Mouse (Mus musculus) kidney, adult 2 months (tissue): Measurements from ENCODE around the gene Mast4. TPM values are rescaled to one million over a fixed set of nuclear protein-coding genes. Genes with fewer than 3 reads are reported as not detected.

Experiments
- DNase-seq: peaks from one replicate; pipeline ENCODE4 v3.0.0; 2021
- H3K27ac ChIP-seq: fragments of 200-500 bp; 2 replicates; pipeline ENCODE4 v1.5.1; 2012; ENCODE audit warnings: low read depth, low read length, control low read depth, inconsistent platforms; ENCODE audit not compliant: insufficient read depth
- H3K27me3 ChIP-seq: fragments of 200-500 bp; replicated peaks from 2 replicates; pipeline ENCODE4 v1.6.1; 2012; ENCODE audit warnings: mild to moderate bottlenecking, moderate library complexity, low read length, inconsistent platforms; ENCODE audit not compliant: control insufficient read depth, insufficient read depth
- H3K36me3 ChIP-seq: fragments of 200-500 bp; 2 replicates; pipeline ENCODE4 v1.6.1; 2012; ENCODE audit warnings: mild to moderate bottlenecking, moderate library complexity, low read length, inconsistent platforms; ENCODE audit not compliant: control insufficient read depth, insufficient read depth
- H3K4me1 ChIP-seq: fragments of 200-500 bp; 2 replicates; pipeline ENCODE4 v1.6.1; 2011; ENCODE audit warnings: low read length; ENCODE audit not compliant: control insufficient read depth, insufficient read depth
- H3K4me3 ChIP-seq: fragments of 200-500 bp; 2 replicates; pipeline ENCODE4 v1.5.1; 2011; ENCODE audit warnings: mild to moderate bottlenecking, low read depth, low read length, control low read depth; ENCODE audit not compliant: insufficient read depth
- CTCF ChIP-seq: fragments of 200-500 bp; conservative IDR thresholded peaks from 2 replicates; pipeline ENCODE4 v1.5.1; 2011; ENCODE audit warnings: low read depth, mild to moderate bottlenecking, control low read depth, low read length, moderate library complexity, mixed read lengths; ENCODE audit not compliant: insufficient read depth, insufficient read length
- POLR2A ChIP-seq: fragments of 200-500 bp; IDR thresholded peaks from one replicate; pipeline ENCODE4 v1.6.1; 2011; ENCODE audit warnings: low read depth, low read length, control low read depth
- WGBS: fragments of 180-500 bp; shearing (Covaris S2); methylation state at CpG from one replicate; pipeline ENCODE4 v1.1.7; 2018; 5-methylcytosine and 5-hydroxymethylcytosine counted together
- polyA plus RNA-seq: library from polyadenylated mRNA; depleted of rRNA; stranded (reverse); fragments of >200 nt; gene quantifications from 2 replicates; pipeline ENCODE4 v1.2.3, GENCODE M21; 2012

Gene Mast4
- polyA plus RNA-seq, 1 experiment, result 6.5 TPM

- 91% methylated on average over 9 of the region's 9 CpGs for WGBS
- Histone ChIP-seq H3K4me1 (0 out of 2 replicates have a peak, but pooled peaks cover 3% of the 10 kb centered on the region), H3K27me3 (no peaks in the 10 kb centered on the region), H3K4me3 (no peak overlapping the region), H3K27ac (no peak overlapping the region), H3K36me3 (peaks cover 2% of the 10 kb centered on the region)
- TF ChIP-seq CTCF, result no peak
- TF ChIP-seq POLR2A, result no peak
- DNase-seq, result no peak
Measured at GRCm38 (mm10) chr13:102773169-102773568, 561.1 kb downstream of the Mast4 start.

GRCm38 (mm10) chr13:102770194-102770593 is 564.1 kb downstream of the Mast4 start:
- WGBS, result 49% methylated on average over 8 of the region's 8 CpGs
- H3K27me3 ChIP-seq, result no peaks in the 10 kb centered on the region
- no peaks in the 10 kb centered on the region for H3K4me1 ChIP-seq
- no peak overlapping the region for H3K4me3 ChIP-seq
- H3K36me3 ChIP-seq, result peaks cover 2% of the 10 kb centered on the region
- no peak overlapping the region for H3K27ac ChIP-seq
- TF ChIP-seq POLR2A (no peak), CTCF (no peak)
- DNase-seq, result peak; percentile 58

DNA sequence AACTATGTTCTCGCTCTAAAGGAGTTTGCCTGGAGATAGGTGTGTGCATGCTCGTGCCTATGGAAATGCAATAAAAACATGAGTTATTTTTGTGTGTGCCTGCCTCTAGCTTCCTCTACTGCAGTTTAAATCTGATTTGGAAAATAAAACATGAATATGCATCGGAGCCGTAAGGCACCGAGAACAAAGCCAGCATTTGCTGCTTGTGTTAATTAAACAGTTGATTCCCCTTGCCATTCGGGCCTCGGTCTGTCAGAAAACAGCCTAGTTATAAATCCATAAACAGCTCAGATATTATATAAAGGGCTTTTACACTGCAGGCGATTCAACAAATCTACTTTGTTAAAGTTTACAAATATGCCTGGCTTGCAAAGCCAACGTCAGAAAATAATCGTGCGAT is 565.8 kb downstream of the Mast4 start:
- no peak for TF ChIP-seq CTCF
- no peak for TF ChIP-seq POLR2A
- H3K27me3 ChIP-seq, result no peaks in the 10 kb centered on the region
- H3K36me3 ChIP-seq, result no peaks in the 10 kb centered on the region; the same call in 1 of the 2 replicates
- H3K4me1 ChIP-seq, result no peaks in the 10 kb centered on the region
- H3K27ac ChIP-seq, result no peak overlapping the region
- 88% methylated on average over 11 of the region's 11 CpGs for WGBS
- DNase-seq, result no peak
- H3K4me3 ChIP-seq, result no peak overlapping the region

- Histone ChIP-seq H3K27me3 (no peaks in the 10 kb centered on the region), H3K27ac (no peak overlapping the region), H3K36me3 (no peaks in the 10 kb centered on the region; the same call in 1 of the 2 replicates), H3K4me1 (no peaks in the 10 kb centered on the region), H3K4me3 (no peak overlapping the region)
- TF ChIP-seq CTCF, result no peak
- TF ChIP-seq POLR2A, result no peak
- 73% methylated on average over 7 of the region's 7 CpGs for WGBS
- DNase-seq, result no peak
Measured at GRCm38 (mm10) chr13:102767110-102767509, 567.2 kb downstream of the Mast4 start.

- H3K4me3 ChIP-seq, result no peak overlapping the region
- H3K27me3 ChIP-seq, result no peaks in the 10 kb centered on the region
- no peak for DNase-seq
- TF ChIP-seq POLR2A, result no peak
- no peak for TF ChIP-seq CTCF
- 93% methylated on average over 11 of the region's 11 CpGs for WGBS
- H3K27ac ChIP-seq, result no peak overlapping the region
- H3K36me3 ChIP-seq, result no peaks in the 10 kb centered on the region; the same call in 1 of the 2 replicates
- H3K4me1 ChIP-seq, result no peaks in the 10 kb centered on the region
Measured at GRCm38 (mm10) chr13:102765216-102765615, 569.1 kb downstream of the Mast4 start.

DNA sequence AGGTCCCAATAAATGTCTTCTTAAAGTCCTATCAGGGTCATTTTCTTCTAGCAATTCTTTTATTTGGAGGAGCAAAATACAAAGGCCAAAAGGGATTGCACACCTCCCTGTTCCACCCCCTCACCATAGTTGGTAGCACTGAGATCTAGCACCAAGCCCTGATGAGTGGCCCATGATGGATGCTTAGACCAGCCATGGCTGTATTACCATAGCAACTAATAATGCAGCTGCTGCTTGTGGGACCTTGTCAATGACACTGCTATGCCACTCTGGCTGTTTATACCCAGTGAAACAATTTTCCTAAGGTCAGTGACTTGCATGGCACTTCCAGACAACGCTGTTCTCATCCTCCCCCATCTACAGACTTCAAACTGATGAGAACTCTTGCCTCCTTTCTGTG is 570.1 kb downstream of the Mast4 start:
- no peak for TF ChIP-seq POLR2A
- TF ChIP-seq CTCF, result no peak
- Histone ChIP-seq H3K4me3 (no peak overlapping the region), H3K27ac (no peak overlapping the region), H3K36me3 (no peaks in the 10 kb centered on the region; the same call in 1 of the 2 replicates), H3K4me1 (no peaks in the 10 kb centered on the region), H3K27me3 (no peaks in the 10 kb centered on the region)
- 93% methylated on average over 1 of the region's 1 CpGs for WGBS
- DNase-seq, result no peak

GRCm38 (mm10) chr13:102762203-102762602 is 572.1 kb downstream of the Mast4 start:
- no peak overlapping the region for H3K27ac ChIP-seq
- no peaks in the 10 kb centered on the region; the same call in 1 of the 2 replicates for H3K36me3 ChIP-seq
- no peaks in the 10 kb centered on the region for H3K27me3 ChIP-seq
- H3K4me3 ChIP-seq, result no peak overlapping the region
- TF ChIP-seq POLR2A (no peak), CTCF (no peak)
- no peaks in the 10 kb centered on the region for H3K4me1 ChIP-seq
- 94% methylated on average over 10 of the region's 10 CpGs for WGBS
- no peak for DNase-seq
